Mouse (Mus musculus): ENCODE data around the gene Pram1. TPM values are rescaled to one million over a fixed set of nuclear protein-coding genes. Genes with fewer than 3 reads are reported as not detected.

The Pram1 gene
- polyA plus RNA-seq, 1 experiment from 2014 or later, result 0.46 TPM

DNA sequence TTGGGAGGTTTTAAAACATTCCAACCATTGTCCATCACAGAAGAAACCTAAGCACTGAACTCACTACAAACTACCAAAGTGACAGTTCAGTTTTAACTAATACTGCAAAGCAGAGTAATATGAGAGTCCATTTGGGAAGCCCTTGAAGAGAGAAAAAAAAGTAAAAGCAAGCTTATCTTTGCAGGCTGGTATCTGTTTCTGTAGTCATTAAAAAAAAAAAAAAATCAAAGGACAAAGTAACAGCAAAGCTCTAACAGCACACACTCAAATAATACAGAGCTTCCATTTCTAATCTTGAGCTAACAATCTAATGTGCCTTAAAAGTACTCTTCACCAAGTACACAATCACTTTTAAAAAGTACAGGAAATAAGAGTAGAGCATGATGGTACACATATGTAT, 43.9 kb downstream of the Pram1 start:
- Histone ChIP-seq H3K9ac (ENCODE audit: low read depth, low read length) (no peak overlapping the region), H3K4me2 (replicated peaks; ENCODE audit: low read depth, low read length) (0 out of 2 replicates have a peak overlapping the region, but pooled peaks have one; percentile 2), H3K27ac (ENCODE audit: low read depth, low read length) (no peak overlapping the region), H3K4me3 (ENCODE audit: low read depth, low read length) (no peak overlapping the region), H3K36me3 (ENCODE audit: control insufficient read depth, insufficient read depth, low read length) (no peaks in the 10 kb centered on the region; the same call in 1 of the 2 replicates), H3K4me1 (replicated peaks; ENCODE audit: control insufficient read depth, insufficient read depth, low read length) (peaks cover 8% of the 10 kb centered on the region), H3K27me3 (ENCODE audit: control insufficient read depth, insufficient read depth, low read length) (no peaks in the 10 kb centered on the region), H3K9me3 (ENCODE audit: control insufficient read depth, low read length) (no peaks in the 10 kb centered on the region)
- no peak for ATAC-seq (ENCODE audit: low FRiP score)
- no peak for DNase-seq (ENCODE audit: low spot score)

DNA sequence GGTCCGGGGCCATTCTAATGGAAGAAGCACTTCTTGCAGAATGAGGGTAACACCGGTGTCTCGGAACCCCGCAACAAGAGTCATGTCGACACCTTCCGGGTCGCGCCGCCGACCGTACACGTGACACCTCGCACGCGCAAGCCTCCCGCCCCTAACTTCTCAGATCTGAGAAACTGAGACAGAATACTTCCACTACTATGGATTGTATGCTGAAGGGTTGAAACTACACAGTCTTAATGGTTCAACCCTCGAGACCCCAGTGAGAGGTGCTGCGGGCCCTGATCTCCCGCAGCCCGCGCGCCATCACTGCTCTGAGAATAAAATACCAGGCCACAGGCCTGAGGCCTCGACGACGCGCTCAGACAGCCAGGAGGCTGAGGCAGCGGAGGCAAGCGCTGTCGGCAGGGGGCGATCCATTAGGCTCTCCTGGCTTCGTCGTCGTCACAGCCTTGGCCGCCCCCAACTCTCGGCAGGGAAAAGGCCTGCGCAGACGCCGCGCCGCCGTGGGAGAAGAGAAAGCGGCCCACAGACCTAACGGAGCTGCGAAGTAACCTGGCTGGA, 46.9 kb downstream of the Pram1 start:
- no peaks in the 10 kb centered on the region for H3K36me3 ChIP-seq (ENCODE audit: control insufficient read depth, insufficient read depth, low read length)
- no peaks in the 10 kb centered on the region for H3K9me3 ChIP-seq (ENCODE audit: control insufficient read depth, low read length)
- H3K27me3 ChIP-seq (ENCODE audit: control insufficient read depth, insufficient read depth, low read length), result no peaks in the 10 kb centered on the region
- DNase-seq (ENCODE audit: low spot score), result peak; percentile 78
- peak overlapping the region; percentile 93 for H3K27ac ChIP-seq (ENCODE audit: low read depth, low read length)
- peaks cover 8% of the 10 kb centered on the region for H3K4me1 ChIP-seq (replicated peaks; ENCODE audit: control insufficient read depth, insufficient read depth, low read length)
- peak; percentile 87 for ATAC-seq (ENCODE audit: low FRiP score)
- peak overlapping the region; percentile 87 for H3K4me2 ChIP-seq (replicated peaks; ENCODE audit: low read depth, low read length)
- peak overlapping the region; percentile 100 for H3K9ac ChIP-seq (ENCODE audit: low read depth, low read length)
- WGBS, result under 1% methylated on average over 42 of the region's 44 CpGs
- peak overlapping the region; percentile 95 for H3K4me3 ChIP-seq (ENCODE audit: low read depth, low read length)

DNA sequence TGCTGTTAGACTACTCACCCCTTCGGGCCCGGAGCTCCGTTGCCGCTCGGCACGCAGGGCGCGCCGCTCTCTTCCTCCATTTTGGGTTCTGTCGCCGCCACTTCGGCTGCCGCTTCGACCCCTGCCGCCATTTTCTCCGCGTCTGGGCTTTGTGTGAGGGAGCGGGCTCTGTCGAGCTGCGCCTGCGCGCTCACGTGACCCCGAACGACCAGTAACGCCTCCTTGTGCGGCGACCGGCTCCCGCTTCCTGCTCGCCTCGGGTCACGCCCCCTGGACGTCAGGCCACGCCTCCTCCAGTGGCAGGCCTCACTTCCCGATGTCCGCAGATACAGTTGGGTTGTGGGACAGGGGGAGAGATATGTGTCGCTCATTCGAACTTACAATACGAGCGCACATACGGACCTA, 47.4 kb downstream of the Pram1 start:
- peak overlapping the region; percentile 95 for H3K4me3 ChIP-seq (ENCODE audit: low read depth, low read length)
- DNase-seq (ENCODE audit: low spot score) (peak; percentile 98), ATAC-seq (ENCODE audit: low FRiP score) (peak; percentile 97)
- peaks cover 8% of the 10 kb centered on the region for H3K4me1 ChIP-seq (replicated peaks; ENCODE audit: control insufficient read depth, insufficient read depth, low read length)
- WGBS, result 0% methylated on average over 39 of the region's 42 CpGs
- peak overlapping the region; percentile 87 for H3K4me2 ChIP-seq (replicated peaks; ENCODE audit: low read depth, low read length)
- no peaks in the 10 kb centered on the region for H3K27me3 ChIP-seq (ENCODE audit: control insufficient read depth, insufficient read depth, low read length)
- no peaks in the 10 kb centered on the region for H3K36me3 ChIP-seq (ENCODE audit: control insufficient read depth, insufficient read depth, low read length)
- no peaks in the 10 kb centered on the region for H3K9me3 ChIP-seq (ENCODE audit: control insufficient read depth, low read length)
- H3K27ac ChIP-seq (ENCODE audit: low read depth, low read length), result peak overlapping the region; percentile 93
- H3K9ac ChIP-seq (ENCODE audit: low read depth, low read length), result peak overlapping the region; percentile 100

DNA sequence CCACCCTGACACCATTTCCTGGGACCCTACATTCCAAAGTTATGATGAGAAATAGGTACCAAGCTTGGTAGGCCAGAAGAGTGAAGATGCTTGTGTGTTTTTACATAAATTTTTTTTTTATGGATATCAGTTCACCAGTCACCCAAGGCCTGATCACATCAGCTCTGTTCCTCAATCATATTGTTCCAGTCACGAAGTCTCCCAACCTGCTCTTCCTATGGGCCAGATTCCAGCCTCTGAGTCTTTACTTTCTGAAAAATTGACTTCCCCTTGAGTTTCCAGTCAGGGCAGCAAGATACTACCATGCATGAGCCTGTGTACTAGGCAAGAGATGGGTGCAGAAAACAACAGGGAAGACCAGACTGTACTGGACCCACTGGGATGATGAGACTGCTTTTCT, 48.9 kb downstream of the Pram1 start, which contains the start of gene Hnrnpm:
Gene Hnrnpm (minus strand): TSS at position 101 of the 400 bp plus-strand sequence.
- Histone ChIP-seq H3K36me3 (ENCODE audit: control insufficient read depth, insufficient read depth, low read length) (no peaks in the 10 kb centered on the region), H3K27ac (ENCODE audit: low read depth, low read length) (no peak within 1 kb of the TSS), H3K4me1 (replicated peaks; ENCODE audit: control insufficient read depth, insufficient read depth, low read length) (peaks cover 8% of the 10 kb centered on the region), H3K9me3 (ENCODE audit: control insufficient read depth, low read length) (no peaks in the 10 kb centered on the region), H3K4me3 (ENCODE audit: low read depth, low read length) (peak within 1 kb of the TSS; percentile 95; the same call in 1 of the 2 replicates), H3K4me2 (replicated peaks; ENCODE audit: low read depth, low read length) (peak within 1 kb of the TSS; percentile 87), H3K9ac (ENCODE audit: low read depth, low read length) (peak within 1 kb of the TSS; percentile 100), H3K27me3 (ENCODE audit: control insufficient read depth, insufficient read depth, low read length) (no peaks in the 10 kb centered on the region)
- no peak for ATAC-seq (ENCODE audit: low FRiP score)
- WGBS, result 87% methylated on average over 1 of the region's 1 CpGs
- DNase-seq (ENCODE audit: low spot score), result no peak

Other genes starting within 250 kb of the Pram1 start
- gene Zfp101, start 243.4 kb upstream of the Pram1 start, polyA plus RNA-seq (2014; fragmentation: Nextera tagmentation; extraction: Ambion mirVana), result 21.6 and 23.7 TPM in 2 replicates
- not detected in 2 replicates for gene Actl9, start 205.2 kb upstream of the Pram1 start, polyA plus RNA-seq (2014; fragmentation: Nextera tagmentation; extraction: Ambion mirVana)
- gene Adamts10, start 113.9 kb upstream of the Pram1 start, polyA plus RNA-seq (2014; fragmentation: Nextera tagmentation; extraction: Ambion mirVana), result 29.2 and 36.6 TPM in 2 replicates
- 1.6 and 3.0 TPM in 2 replicates for gene Myo1f, start 82.3 kb upstream of the Pram1 start, polyA plus RNA-seq (2014; fragmentation: Nextera tagmentation; extraction: Ambion mirVana)
- 66.0 and 67.1 TPM in 2 replicates for gene Zfp414, start 9.0 kb upstream of the Pram1 start, polyA plus RNA-seq (2014; fragmentation: Nextera tagmentation; extraction: Ambion mirVana)
- 506 and 558 TPM in 2 replicates for gene Hnrnpm, start 48.8 kb downstream of the Pram1 start, polyA plus RNA-seq (2014; fragmentation: Nextera tagmentation; extraction: Ambion mirVana)
- gene March2, start 80.6 kb downstream of the Pram1 start, polyA plus RNA-seq (2014; fragmentation: Nextera tagmentation; extraction: Ambion mirVana), result 40.2 and 45.4 TPM in 2 replicates
- gene Rab11b, start 122.5 kb downstream of the Pram1 start, polyA plus RNA-seq (2014; fragmentation: Nextera tagmentation; extraction: Ambion mirVana), result 334 and 359 TPM in 2 replicates
- gene Angptl4, start 143.8 kb downstream of the Pram1 start, polyA plus RNA-seq (2014; fragmentation: Nextera tagmentation; extraction: Ambion mirVana), result 22.0 and 22.5 TPM in 2 replicates
- gene Kank3, start 172.5 kb downstream of the Pram1 start, polyA plus RNA-seq (2014; fragmentation: Nextera tagmentation; extraction: Ambion mirVana), result 22.7 and 30.1 TPM in 2 replicates
- 706 and 742 TPM in 2 replicates for gene Rps28, start 186.5 kb downstream of the Pram1 start, polyA plus RNA-seq (2014; fragmentation: Nextera tagmentation; extraction: Ambion mirVana)
- gene Ndufa7, start 186.5 kb downstream of the Pram1 start, polyA plus RNA-seq (2014; fragmentation: Nextera tagmentation; extraction: Ambion mirVana), result 445 and 467 TPM in 2 replicates
- gene Cd320, start 205.0 kb downstream of the Pram1 start, polyA plus RNA-seq (2014; fragmentation: Nextera tagmentation; extraction: Ambion mirVana), result 73.7 and 76.1 TPM in 2 replicates
- not detected in 2 replicates for gene Gm7029, start 235.8 kb downstream of the Pram1 start, polyA plus RNA-seq (2014; fragmentation: Nextera tagmentation; extraction: Ambion mirVana)